ENCODE assay signal across 8 mouse cellular contexts in the genomic region with DNA sequence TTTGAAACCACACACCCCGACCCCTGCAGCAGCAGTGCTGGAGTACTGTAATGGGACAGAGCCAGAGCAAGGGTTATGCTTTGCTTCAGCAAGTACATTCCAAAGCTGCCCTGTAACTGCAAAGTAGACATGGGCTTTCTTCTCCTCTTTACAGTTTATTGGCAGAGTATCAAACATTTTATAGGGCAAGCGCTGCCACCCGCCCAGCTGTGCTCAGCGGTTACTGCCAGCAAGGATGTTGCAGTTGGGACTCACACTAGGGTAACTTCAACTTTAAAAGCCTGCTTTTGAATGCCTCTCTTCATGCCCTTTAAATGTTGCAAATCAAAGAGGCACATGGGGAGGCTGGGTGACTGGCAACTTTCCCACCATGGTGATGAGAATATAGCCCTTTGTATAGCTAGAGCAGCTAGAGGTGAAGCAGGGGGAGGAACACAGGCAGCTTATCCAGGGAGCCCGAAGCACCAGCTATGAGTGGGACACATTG. TPM values are rescaled to one million over a fixed set of nuclear protein-coding genes. Genes with fewer than 3 reads are reported as not detected.
DNase-seq lines count a peak whose midpoint lies in the region; ATAC-seq and TF ChIP-seq lines count a peak whose summit lies in the region.

No protein-coding gene starts in this region.

- H3K9me3 ChIP-seq in forebrain, embryonic 16.5 days (ENCODE audit: control insufficient read depth, low read length): no peaks in the 10 kb centered on the region
- H3K9me3 ChIP-seq in neural tube, embryonic 13.5 days: no peaks in the 10 kb centered on the region

- peak; percentile 16 for DNase-seq in left cerebral cortex, postnatal 4 days
- DNase-seq in left cerebral cortex, postnatal 25 days (ENCODE audit: low spot score in 2 of 2): no peak
- DNase-seq in brain, embryonic 14.5 days (ENCODE audit: low read depth): peak; percentile 93
- no peak for DNase-seq in embryo, embryonic 10.5 days (ENCODE audit: low spot score)
- no peak for DNase-seq in spleen, adult 18-20 months
- no peak for DNase-seq in kidney, postnatal 36 days

- no peak overlapping the region for H3K9ac ChIP-seq in forebrain, embryonic 16.5 days (replicated peaks; ENCODE audit: low read depth, low read length)
- no peak overlapping the region for H3K9ac ChIP-seq in neural tube, embryonic 13.5 days

- peaks cover 10% of the 10 kb centered on the region for H3K4me1 ChIP-seq in forebrain, embryonic 16.5 days (replicated peaks; ENCODE audit: control insufficient read depth, insufficient read depth, low read length)
- H3K4me1 ChIP-seq in neural tube, embryonic 13.5 days (replicated peaks): peaks cover 29% of the 10 kb centered on the region

- intact Hi-C loops in left cerebral cortex, postnatal 4 days (cut with DNase I): no loop called here
- intact Hi-C loops in left cerebral cortex, postnatal 25 days (cut with DNase I): no loop called here

- peaks cover 15% of the 10 kb centered on the region for H3K27me3 ChIP-seq in forebrain, embryonic 16.5 days (replicated peaks; ENCODE audit: control insufficient read depth, insufficient read depth, low read length)
- H3K27me3 ChIP-seq in neural tube, embryonic 13.5 days: no peaks in the 10 kb centered on the region

- no peak overlapping the region for H3K4me3 ChIP-seq in forebrain, embryonic 16.5 days (replicated peaks; ENCODE audit: low read length)
- no peak overlapping the region for H3K4me3 ChIP-seq in neural tube, embryonic 13.5 days

- no peak overlapping the region for H3K27ac ChIP-seq in forebrain, embryonic 16.5 days (ENCODE audit: low read length)
- peak overlapping the region; percentile 59 for H3K27ac ChIP-seq in neural tube, embryonic 13.5 days (replicated peaks)

- TF ChIP-seq CTCF in brain, embryonic 14.5 days (IDR thresholded peaks at IDR 0.05; ENCODE audit: borderline replicate concordance, extremely low read depth, insufficient read depth, insufficient read length): no peak

- H3K4me2 ChIP-seq in forebrain, embryonic 16.5 days (ENCODE audit: low read length): no peak overlapping the region
- H3K4me2 ChIP-seq in neural tube, embryonic 13.5 days: 0 out of 2 replicates have a peak overlapping the region, but pooled peaks have one; percentile 3

- no peak for TF ChIP-seq POLR2A in brain, embryonic 14.5 days (IDR thresholded peaks at IDR 0.05; ENCODE audit: borderline replicate concordance, extremely low read depth, insufficient read depth, insufficient read length, poor library complexity, severe bottlenecking)

- no peaks in the 10 kb centered on the region for H3K36me3 ChIP-seq in forebrain, embryonic 16.5 days (ENCODE audit: control insufficient read depth, insufficient read depth)
- H3K36me3 ChIP-seq in neural tube, embryonic 13.5 days: no peaks in the 10 kb centered on the region

- WGBS in forebrain, embryonic 16.5 days: 16% methylated on average over 5 of the region's 5 CpGs
- 33% methylated on average over 5 of the region's 5 CpGs for WGBS in neural tube, embryonic 13.5 days

- peak; percentile 67 for ATAC-seq in forebrain, embryonic 16.5 days
- ATAC-seq in neural tube, embryonic 13.5 days (ENCODE audit: low read depth): peak; percentile 79

RNA-seq across cellular contexts. Expression of a gene that starts 28.7 kb away (rescaled TPM):
- total RNA-seq in left cerebral cortex, postnatal 4 days (2021): 10 to 100 TPM in 1 of 2 experiments, 1 to 10 TPM in 1; 8.4 to 10.1 TPM
- 1 to 10 TPM; 3.2 to 4.6 TPM for total RNA-seq in left cerebral cortex, postnatal 25 days (2021)
- 8.3 and 12.2 TPM in 2 replicates for polyA plus RNA-seq in brain, embryonic 14.5 days (2012; rRNA removed)
- polyA plus RNA-seq in forebrain, embryonic 16.5 days (2015; fragmentation: Nextera tagmentation; extraction: Ambion mirVana): 7.5 and 10.8 TPM in 2 replicates
- 18.2 and 18.9 TPM in 2 replicates for polyA plus RNA-seq in neural tube, embryonic 13.5 days (2015; fragmentation: Nextera tagmentation; extraction: Ambion mirVana)

Comparison
In these comparisons a context has a peak if more than half of its experiments do, and no peak if none do; other contexts are left out.
1. DNase-seq: peak in left cerebral cortex, postnatal 4 days (single experiment) and brain, embryonic 14.5 days (single experiment); none in left cerebral cortex, postnatal 25 days (0 of 2), embryo, embryonic 10.5 days (single experiment), spleen, adult 18-20 months (0 of 2) and kidney, postnatal 36 days (0 of 2).